Mouse (Mus musculus) A20 (cell line): ENCODE results near the gene Lrrc56.

Experiments used
- DNase-seq: peaks from one replicate; pipeline ENCODE4 v3.0.0-alpha.2; 2011; ENCODE audit warnings: low read depth, low spot score

Gene Lrrc56

GRCm38 (mm10) chr7:141191796-141192685 is 1.9 kb upstream of the Lrrc56 start:
- no peak for DNase-seq

- no peak for DNase-seq
Measured at GRCm38 (mm10) chr7:141192776-141193347, 1.1 kb upstream of the Lrrc56 start.

GRCm38 (mm10) chr7:141193348-141193856 is 555 bp upstream of the Lrrc56 start:
- peak; percentile 69 for DNase-seq

GRCm38 (mm10) chr7:141194409-141194808 is 452 bp downstream of the Lrrc56 start:
- DNase-seq: no peak

GRCm38 (mm10) chr7:141194830-141195229 is 873 bp downstream of the Lrrc56 start:
- peak; percentile 98 for DNase-seq

DNA sequence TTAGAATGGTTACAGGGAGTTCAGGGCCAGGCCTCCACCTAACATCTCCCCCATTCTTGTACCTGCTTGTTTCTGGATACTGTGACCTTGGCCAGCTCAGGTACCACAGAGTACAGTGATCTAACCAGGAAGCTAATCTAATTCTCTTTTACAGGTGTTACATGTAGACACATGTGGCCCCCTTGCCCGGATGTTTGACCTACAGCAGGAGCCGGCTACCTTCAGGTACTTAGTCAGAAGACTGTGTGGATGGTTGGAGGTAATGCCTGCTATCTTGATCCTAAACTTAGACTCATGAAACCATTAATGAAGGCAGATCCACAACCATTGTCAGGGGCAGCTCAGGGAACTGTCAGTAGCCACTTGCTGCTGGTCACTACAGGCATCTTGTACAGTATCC is 1.8 kb downstream of the Lrrc56 start:
- DNase-seq: no peak

- DNase-seq: no peak
Measured at GRCm38 (mm10) chr7:141196619-141197282, 2.8 kb downstream of the Lrrc56 start.

DNA sequence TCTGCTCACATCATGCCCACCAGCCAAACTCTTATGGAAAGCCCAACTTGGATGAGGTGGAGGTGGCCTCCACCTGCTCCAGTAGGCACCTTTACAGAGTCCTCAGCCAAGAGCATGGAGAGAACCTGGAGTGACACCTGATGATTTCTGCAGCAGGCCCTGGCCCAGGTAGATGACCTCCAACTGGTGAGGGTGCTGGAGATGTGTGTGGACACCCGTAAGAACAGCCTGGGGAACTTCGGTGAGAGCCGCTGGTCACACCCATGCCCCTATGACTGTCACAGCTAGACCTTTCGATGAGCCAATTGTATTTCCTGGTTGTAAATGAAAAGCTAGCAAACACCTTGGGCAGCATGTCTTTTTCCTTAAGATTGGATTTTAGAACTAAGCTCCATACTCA is 4.2 kb downstream of the Lrrc56 start:
- no peak for DNase-seq

GRCm38 (mm10) chr7:141204546-141204945 is 10.6 kb downstream of the Lrrc56 start:
- no peak for DNase-seq

GRCm38 (mm10) chr7:141205504-141205903 is 11.5 kb downstream of the Lrrc56 start:
- no peak for DNase-seq

DNA sequence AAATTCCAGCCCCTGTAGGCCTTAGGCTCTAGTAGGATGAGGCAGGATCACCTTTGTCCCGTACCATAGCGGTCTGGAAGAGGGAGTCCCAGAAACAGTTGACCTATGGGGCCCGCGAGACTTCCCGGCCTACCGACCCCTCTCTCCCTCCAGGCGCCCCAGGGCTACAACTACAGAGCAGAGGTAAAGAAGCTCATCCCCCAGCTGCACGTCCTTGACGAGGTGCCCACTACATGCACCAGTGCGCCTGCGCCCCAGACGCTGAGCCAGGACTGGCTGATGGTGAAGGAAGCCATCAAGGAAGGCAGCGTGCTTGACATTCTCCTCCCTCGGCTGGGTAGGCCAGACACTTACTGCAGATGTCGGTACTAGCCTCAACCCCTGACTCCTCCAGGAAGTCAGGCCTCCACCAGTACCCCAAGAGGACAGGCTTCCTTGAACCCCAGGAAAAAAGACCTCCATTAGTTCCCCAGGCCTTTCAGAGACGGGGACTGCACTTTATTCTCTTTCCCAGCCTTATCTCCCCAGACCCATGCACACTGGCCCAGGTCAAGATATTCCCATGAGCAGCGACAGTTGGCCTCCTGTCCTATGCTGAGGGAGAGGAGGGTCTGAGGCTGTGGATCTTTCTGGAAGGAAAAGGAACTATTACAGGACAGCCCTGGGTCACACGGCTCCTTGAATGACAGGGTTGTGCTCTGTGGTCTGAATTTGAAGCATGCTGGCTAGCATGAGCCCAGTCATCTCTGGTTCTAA is 12.4 kb downstream of the Lrrc56 start:
- no peak for DNase-seq

GRCm38 (mm10) chr7:141209526-141209925 is 15.6 kb downstream of the Lrrc56 start:
- no peak for DNase-seq

- no peak for DNase-seq
Measured at GRCm38 (mm10) chr7:141210137-141210536, 16.2 kb downstream of the Lrrc56 start.

DNA sequence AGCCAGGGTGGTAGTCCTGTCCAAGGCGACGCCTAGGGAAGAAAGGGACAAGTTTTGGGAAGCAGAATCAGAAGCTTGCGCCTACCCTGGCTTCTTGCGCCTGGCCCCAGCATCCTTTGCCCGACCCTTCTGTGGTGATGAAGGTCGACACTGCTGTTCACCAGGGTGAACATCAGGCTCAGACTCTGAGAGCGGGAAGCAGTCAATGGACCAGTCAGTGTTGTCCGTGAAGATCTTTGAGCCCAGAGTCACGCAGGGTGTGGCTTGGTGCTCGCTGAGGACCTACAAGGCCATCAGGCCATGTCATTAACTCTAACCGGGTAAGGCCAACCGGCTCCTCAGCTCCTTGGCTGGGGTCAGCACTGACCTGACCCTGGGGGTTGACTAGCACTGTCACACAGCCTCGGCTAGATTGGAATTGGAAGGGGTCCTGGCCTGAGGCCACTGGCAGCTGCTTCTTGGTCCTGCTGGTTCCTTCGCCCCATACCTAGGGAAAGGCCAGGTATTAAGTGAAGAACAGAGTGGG is 16.7 kb downstream of the Lrrc56 start:
- DNase-seq: no peak

- no peak for DNase-seq
Measured at GRCm38 (mm10) chr7:141213133-141213532, 19.2 kb downstream of the Lrrc56 start.

DNA sequence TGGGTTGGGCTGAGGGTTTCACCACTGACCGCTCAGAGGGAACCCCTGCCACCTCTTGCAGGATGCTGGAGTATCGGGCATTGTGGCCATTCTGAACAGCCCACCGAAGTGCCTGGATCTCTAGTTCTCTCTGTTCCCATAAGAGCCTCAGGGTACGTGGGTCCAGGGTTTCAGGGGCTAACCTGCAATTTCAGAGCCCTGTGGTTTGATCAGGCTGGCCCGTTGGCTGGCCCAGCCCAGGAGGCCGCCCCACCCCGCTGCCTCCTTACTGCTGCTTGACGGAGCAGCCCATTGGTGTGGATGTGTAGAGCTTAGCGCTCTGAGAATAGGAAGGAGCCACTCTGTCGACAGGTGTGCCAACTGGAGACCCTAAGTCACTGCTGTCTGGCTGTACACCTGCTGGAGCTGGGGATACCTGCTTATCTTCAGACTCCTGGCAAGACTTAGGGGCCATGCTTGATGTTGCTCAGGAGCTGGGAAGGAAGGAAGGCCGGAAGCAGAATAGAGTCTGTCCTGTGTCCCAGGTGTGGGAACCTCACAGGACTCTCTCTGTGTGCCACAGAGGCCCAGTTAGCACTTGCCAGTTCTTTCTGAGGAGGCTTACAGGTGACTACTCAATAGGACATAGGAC is 19.8 kb downstream of the Lrrc56 start, which contains the start of gene Lmntd2:
Lmntd2 (minus strand) TSS at position 476 of the 631 bp plus-strand sequence.
- no peak for DNase-seq

- DNase-seq: no peak
Measured at GRCm38 (mm10) chr7:141214310-141214709, 20.4 kb downstream of the Lrrc56 start.

GRCm38 (mm10) chr7:141215101-141215879 is 21.3 kb downstream of the Lrrc56 start, which contains the start of gene Rassf7:
Gene Rassf7, plus strand, starts transcription at chr7:141215860.
- DNase-seq: peak; percentile 100

GRCm38 (mm10) chr7:141215880-141216733 is 22.1 kb downstream of the Lrrc56 start:
- peak; percentile 88 for DNase-seq
